Mouse (Mus musculus) MN1 (cell line): ENCODE data around the gene Scgb3a1.
A peak's percentile ranks its signal among the peaks of the same experiment; 100 is the strongest.

Experiments used
- DNase-seq: peaks from one replicate; pipeline ENCODE4 v3.0.0-alpha.2; 2016; ENCODE audit warnings: low spot score

Scgb3a1 gene

DNA sequence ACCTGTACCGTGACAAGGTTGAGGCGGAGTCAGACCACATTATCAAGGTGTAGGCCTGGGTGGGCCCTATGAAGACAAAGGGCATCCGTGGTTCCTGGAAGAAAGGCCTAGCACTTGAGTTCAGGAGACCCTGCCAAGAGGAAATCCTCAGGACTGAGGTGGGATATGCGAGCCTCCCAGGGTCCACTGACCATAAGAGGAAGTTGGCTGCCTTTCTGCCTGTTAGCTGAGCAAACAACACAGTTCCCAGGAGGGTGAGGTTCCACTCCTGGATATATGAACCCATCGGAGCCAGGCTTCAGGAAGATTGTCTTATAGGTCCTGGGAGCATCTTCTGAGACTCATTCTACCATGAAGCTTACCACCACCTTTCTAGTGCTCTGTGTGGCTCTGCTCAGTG, at the start of gene Scgb3a1:
Gene Scgb3a1, plus strand, starts transcription at position 301 of the 400 bp plus-strand sequence.
- no peak for DNase-seq

- DNase-seq = no peak
Measured at GRCm38 (mm10) chr11:49615856-49616725, 47.3 kb upstream of the Scgb3a1 start.

DNA sequence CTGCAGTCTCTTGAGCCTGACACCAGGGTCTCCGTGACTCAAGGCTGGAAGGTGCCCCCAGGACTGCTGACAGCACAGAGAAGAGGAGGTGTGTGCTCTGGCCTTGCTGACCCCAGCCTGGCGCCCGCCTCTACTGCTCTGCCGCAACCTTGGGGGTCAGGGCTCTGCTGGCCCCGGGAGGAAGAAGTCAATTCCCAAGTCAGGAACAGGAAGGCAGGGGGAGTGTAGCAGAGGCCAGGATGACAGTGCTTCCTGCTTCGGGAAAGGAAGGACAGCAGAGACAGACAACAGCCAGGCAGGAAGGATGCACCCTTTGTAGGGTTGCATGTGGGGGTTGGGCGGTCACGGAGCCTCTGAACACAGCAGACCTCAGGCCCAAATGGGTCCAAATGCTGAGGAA, 44.9 kb upstream of the Scgb3a1 start:
- DNase-seq = no peak

DNA sequence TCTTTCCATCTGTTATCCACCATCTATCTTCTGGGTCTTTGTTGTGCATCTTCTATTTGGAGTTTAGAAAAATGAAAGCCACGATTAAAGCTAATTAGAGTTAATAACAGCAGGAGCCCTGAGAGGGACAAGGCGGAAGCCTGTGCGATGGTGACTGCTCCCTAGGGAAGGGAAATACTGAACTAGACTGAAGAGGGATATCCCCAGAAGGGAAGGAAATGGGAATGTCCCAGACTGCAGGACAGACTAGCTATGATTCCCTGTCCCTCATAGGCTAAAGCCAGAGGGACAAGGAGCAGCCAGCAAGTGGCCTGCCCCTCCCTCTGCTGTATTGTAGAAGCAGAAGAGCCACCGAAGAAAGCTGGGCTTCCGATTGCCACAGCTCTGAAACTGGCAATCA, 41.5 kb upstream of the Scgb3a1 start:
- no peak for DNase-seq

GRCm38 (mm10) chr11:49624156-49624555, 39.3 kb upstream of the Scgb3a1 start:
- DNase-seq = no peak

DNA sequence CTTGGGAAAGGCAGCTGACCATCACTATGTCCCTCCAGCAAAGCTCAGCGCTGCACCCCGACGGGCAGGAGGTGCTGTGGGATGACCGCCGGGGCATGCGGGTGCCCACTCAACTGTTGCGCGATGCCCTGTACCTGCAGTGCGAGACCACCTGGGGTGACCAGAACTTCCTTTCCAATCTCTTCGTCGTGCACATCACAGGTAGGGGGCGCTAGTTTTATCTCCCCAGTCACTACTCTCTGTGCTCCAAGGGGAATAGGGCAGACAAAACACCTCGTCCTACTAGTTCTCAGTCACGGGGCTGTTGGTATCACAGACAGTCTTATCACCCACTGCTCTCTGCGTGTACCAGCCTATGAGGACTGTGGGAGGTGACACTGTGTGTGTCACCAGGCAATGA, 37.5 kb upstream of the Scgb3a1 start:
- DNase-seq = no peak

- DNase-seq = no peak
Measured at GRCm38 (mm10) chr11:49626748-49627147, 36.7 kb upstream of the Scgb3a1 start.

- DNase-seq = no peak
Measured at GRCm38 (mm10) chr11:49631154-49631553, 32.3 kb upstream of the Scgb3a1 start.

GRCm38 (mm10) chr11:49632256-49632655, 31.2 kb upstream of the Scgb3a1 start:
- DNase-seq = no peak

GRCm38 (mm10) chr11:49634101-49634500, 29.3 kb upstream of the Scgb3a1 start:
- DNase-seq = no peak

- no peak for DNase-seq
Measured at GRCm38 (mm10) chr11:49635671-49636070, 27.7 kb upstream of the Scgb3a1 start.

GRCm38 (mm10) chr11:49636449-49636848, 27.0 kb upstream of the Scgb3a1 start:
- no peak for DNase-seq

GRCm38 (mm10) chr11:49645677-49646076, 17.7 kb upstream of the Scgb3a1 start:
- no peak for DNase-seq

DNA sequence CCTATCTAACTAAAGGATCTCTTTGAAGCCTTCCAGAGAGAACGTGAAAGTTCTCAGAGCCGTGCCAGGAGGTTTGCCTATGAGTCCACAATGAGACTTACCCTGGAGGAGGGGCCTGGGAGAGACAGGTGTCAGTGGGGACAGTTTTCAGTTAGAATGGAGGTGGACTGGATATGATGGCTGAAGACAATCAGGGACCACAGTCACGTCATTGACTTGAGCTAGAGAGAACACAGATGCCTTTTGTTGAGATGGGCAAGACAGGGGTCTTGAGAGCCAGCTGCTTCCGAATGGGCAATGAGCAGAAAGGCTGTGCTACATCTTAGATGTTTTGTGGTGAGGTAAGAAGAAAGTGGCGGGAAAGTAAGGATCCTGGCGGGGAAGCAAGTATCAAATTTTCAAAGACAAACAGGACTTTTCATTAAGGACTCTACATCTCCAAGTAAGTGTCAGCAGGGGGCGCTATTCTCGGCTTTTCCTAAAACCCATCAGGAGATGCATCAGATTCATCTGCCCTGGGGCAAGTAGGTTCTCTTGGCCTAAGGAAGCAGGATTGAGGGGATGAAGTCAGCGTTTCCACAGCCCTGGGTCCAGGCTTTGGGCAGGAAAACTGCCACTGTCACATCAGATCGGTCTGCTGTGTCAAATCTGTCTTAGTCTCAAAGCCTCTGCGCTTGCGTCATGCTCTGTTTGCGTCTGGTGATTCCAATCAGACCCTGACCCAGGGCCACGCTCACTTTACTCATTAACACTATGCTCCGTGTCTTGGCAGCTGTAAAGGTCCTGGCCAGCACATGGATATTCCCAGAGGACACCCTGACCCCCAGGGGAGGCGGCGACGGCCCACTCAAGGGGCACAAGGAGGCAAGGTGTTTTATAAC, 13.1 kb upstream of the Scgb3a1 start:
- DNase-seq = peak; percentile 92

- peak; percentile 68 for DNase-seq
Measured at GRCm38 (mm10) chr11:49650994-49651761, 12.2 kb upstream of the Scgb3a1 start.

GRCm38 (mm10) chr11:49651762-49652322, 11.6 kb upstream of the Scgb3a1 start:
- no peak for DNase-seq

DNA sequence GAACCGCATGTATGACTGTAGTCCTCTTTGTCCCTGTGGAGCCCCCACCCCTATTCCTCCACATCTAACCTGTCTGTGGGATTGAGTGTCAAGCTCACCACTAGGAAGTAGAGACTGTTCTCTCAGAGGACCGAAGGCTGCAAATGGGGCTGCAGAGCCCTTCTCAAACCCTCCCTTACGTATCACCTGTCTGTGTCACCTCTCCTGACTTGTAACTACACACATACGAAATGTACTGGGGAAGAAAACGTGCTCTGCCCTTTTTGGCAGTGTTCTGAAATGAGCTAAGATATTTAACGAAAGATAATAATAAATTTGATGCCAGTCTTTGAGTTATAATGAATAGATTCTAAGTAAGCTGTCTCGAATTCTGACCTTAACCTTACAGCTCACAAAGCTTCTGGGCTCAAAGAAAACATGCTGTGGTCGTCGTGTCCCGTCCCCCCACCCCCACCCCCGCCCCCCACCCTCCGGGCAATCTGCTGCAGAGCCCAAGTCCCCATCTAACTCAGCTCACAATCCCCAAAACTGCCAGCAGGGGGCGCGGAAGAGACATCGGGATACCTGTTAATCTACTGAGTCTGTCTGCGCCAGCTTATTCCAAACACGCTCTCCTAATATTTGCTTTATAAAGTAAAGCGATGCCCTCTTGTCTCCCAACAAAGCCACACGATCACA, 10.9 kb upstream of the Scgb3a1 start:
- peak; percentile 93 for DNase-seq

DNA sequence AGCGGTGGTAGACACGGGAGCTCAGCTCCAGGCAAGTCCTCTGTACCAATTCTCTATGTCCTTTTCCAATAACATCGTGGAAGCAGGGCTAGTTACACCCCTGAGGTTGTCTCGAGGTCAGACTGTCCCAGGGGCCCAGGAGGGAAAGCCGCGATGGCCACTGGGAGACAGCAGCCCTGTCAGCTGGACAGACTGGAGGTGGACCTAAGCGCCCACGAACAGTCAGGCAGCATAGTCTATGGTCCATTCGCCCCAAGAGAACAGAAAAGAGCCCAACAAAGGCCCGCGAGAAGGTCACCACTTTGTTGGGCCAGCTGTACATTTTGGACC, 10.4 kb upstream of the Scgb3a1 start:
- no peak for DNase-seq

DNA sequence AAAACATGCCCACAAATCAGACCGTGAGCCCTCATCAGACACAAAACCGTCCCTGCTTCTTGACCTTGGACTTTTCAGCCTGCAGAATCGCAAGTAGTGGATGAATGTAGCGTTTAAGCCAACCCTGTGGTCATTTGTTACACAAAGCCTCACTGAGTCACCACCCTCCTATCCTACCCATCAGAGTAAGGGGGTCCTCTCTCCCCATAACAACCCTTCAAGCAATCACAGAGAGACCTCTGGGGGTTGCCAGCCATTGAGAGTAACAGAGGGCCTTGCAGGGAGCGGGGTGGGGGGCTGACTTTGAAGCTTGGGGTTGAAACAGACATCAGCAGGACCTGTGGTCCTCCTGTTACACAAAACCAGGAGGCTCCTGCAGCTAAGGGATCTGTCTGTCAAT, 8.8 kb upstream of the Scgb3a1 start:
- no peak for DNase-seq

DNA sequence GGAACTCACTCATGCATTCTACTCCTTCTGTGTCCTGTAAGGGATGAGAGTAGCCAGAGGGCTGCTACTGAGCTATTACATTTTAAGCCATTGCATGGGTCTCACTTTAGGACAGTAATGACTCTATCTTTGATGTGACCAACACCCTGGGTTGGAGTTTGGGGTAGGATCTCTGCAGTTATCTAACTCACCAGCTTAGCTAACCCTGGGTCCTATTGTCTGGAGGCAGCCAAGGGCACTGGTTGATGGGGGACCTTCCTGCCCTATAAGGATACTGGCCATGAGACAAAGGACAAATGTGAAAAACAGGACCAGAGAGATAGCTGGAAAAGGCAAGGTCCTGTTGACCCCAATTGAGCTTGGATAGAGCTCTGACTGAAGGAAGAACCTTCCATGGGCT, 7.9 kb upstream of the Scgb3a1 start:
- DNase-seq = no peak

- DNase-seq = no peak
Measured at GRCm38 (mm10) chr11:49658065-49658464, 5.3 kb upstream of the Scgb3a1 start.
